Mouse (Mus musculus): Measurements from ENCODE around the gene Olfr671. TPM values are rescaled to one million over a fixed set of nuclear protein-coding genes. Genes with fewer than 3 reads are reported as not detected.
"Not testable (repeated sequence)": the region's sequence is repeated elsewhere in the genome, so short reads cannot be mapped to it uniquely, and the experiment has no call there.

Gene Olfr671
- not detected for total RNA-seq (2022)

GRCm38 (mm10) chr7:104979026-104979425 lies at the start of gene Olfr671:
Gene Olfr671 (minus strand): TSS chr7:104979126.
- no peak for DNase-seq

DNA sequence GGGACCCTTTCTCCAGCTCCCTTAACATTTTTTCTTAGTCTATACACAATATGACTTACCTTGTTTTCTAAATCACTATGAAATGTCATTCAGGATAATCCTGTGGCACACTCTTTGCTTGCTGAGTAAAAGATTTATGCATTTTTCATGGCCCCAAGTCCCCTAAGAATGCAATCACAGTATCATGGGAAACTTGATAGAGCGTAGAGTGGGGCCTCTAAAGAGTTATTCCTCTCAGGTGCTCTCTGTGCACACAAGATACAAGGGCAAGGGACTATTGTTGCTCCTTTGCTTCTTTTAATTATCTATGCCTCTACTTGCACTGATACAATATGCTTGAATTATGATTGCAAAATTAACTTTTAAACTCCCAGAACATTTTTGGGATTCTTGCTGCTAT lies 49.4 kb upstream of the Olfr671 start, which contains the start of gene Olfr675:
Gene Olfr675 (minus strand): TSS at position 101 of the 400 bp plus-strand sequence.
- DNase-seq, result no peak

- DNase-seq, result no peak
Observed at GRCm38 (mm10) chr7:105022530-105022929, 43.6 kb upstream of the Olfr671 start.

GRCm38 (mm10) chr7:105001929-105002328 lies 23.0 kb upstream of the Olfr671 start, which contains the start of gene Olfr672:
Gene Olfr672 (minus strand): TSS chr7:105002029.
- no peak for DNase-seq

DNA sequence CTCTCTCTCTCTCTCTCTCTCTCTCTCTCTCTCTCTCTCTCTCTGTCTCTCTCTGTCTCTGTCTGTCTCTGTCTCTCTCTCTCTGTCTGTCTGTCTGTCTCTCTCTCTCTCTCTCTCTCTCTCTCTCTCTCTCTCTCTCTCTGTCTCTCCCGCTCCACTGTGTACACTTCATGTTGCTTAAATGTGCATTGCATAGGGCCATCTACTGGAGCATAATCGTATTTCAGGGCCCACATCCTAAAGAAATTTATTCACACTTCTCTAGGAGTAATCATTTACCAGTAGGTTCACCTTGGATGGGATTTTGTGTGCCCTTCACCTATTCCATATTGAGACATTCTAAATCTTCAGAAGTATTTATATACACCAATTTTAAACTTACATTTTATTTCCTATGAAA lies 6.4 kb downstream of the Olfr671 start:
- DNase-seq, result not testable (repeated sequence)

- peak; percentile 1 for DNase-seq
Observed at GRCm38 (mm10) chr7:104962520-104962919, 16.4 kb downstream of the Olfr671 start, which contains the start of gene Olfr670. Gene Olfr670 (minus strand): TSS chr7:104962620.

DNA sequence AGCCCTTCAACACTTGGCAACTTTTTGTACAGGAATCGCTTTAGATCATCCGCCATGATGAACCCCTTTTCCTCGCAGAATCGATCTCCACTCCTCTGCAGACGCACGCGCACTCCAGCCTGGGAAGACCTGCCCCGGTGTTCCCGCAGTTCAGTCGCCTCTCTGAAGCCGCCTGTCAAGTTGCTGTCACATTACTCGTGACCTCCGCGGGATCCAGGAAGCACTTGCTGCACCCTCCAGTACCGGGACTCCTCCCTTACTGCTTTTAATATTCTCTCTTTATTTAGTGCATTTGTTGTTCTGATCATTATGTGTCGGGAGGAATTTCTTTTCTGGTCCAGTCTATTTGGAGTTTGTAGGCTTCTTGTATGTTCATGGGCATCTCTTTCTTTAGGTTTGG lies 28.7 kb downstream of the Olfr671 start:
- DNase-seq, result not testable (repeated sequence)

- DNase-seq, result no peak
Observed at GRCm38 (mm10) chr7:104933940-104934339, 45.0 kb downstream of the Olfr671 start, which contains the start of gene Olfr669. Gene Olfr669 (plus strand): TSS chr7:104934240.

GRCm38 (mm10) chr7:104927957-104928356 lies 51.0 kb downstream of the Olfr671 start, which contains the start of gene Olfr668:
Gene Olfr668 (minus strand): TSS chr7:104928057.
- DNase-seq, result no peak

Other genes with a start within 250 kb of the Olfr671 start
- gene Usp17le, start 201.7 kb downstream of the Olfr671 start, total RNA-seq (2022), result not detected
- gene Usp17lb, start 136.5 kb downstream of the Olfr671 start, total RNA-seq (2022), result not detected
- not detected for gene Usp17la, start 122.1 kb downstream of the Olfr671 start, total RNA-seq (2022)
- gene Olfr665, start 101.1 kb downstream of the Olfr671 start, total RNA-seq (2022), result not detected
- not detected for gene Olfr666, start 83.2 kb downstream of the Olfr671 start, total RNA-seq (2022)
- not detected for gene Olfr667, start 57.6 kb downstream of the Olfr671 start, total RNA-seq (2022)
- gene Olfr668, start 51.1 kb downstream of the Olfr671 start, total RNA-seq (2022), result not detected
- gene Olfr669, start 44.9 kb downstream of the Olfr671 start, total RNA-seq (2022), result not detected
- not detected for gene Olfr670, start 16.5 kb downstream of the Olfr671 start, total RNA-seq (2022)
- not detected for gene Olfr672, start 22.9 kb upstream of the Olfr671 start, total RNA-seq (2022)
- gene Olfr675, start 49.3 kb upstream of the Olfr671 start, total RNA-seq (2022), result not detected
- gene Olfr676, start 53.6 kb upstream of the Olfr671 start, total RNA-seq (2022), result not detected
- not detected for gene Olfr677, start 72.2 kb upstream of the Olfr671 start, total RNA-seq (2022)
- gene Olfr678, start 85.3 kb upstream of the Olfr671 start, total RNA-seq (2022), result not detected
- not detected for gene Olfr679, start 102.1 kb upstream of the Olfr671 start, total RNA-seq (2022)
- gene Olfr680-ps1, start 113.7 kb upstream of the Olfr671 start, total RNA-seq (2022), result not detected
- gene Olfr681, start 137.7 kb upstream of the Olfr671 start, total RNA-seq (2022), result not detected
- gene Olfr683, start 167.9 kb upstream of the Olfr671 start, total RNA-seq (2022), result not detected
- not detected for gene Olfr684, start 184.5 kb upstream of the Olfr671 start, total RNA-seq (2022)
- gene Olfr685, start 206.9 kb upstream of the Olfr671 start, total RNA-seq (2022), result not detected
- not detected for gene Olfr686, start 228.4 kb upstream of the Olfr671 start, total RNA-seq (2022)